Mouse (Mus musculus) NIH3T3 (cell line): ENCODE results near the gene A930033H14Rik.
A peak's percentile ranks its signal among the peaks of the same experiment; 100 is the strongest.

Experiments
- DNase-seq: peaks from one replicate; pipeline ENCODE4 v3.0.0-alpha.2; 2012; ENCODE audit warnings: low read depth

Gene A930033H14Rik

GRCm38 (mm10) chr10:69212542-69213440, at the start of gene A930033H14Rik:
Gene A930033H14Rik, minus strand, starts transcription at chr10:69213098.
- DNase-seq: peak; percentile 87

GRCm38 (mm10) chr10:69259929-69260328, 47.0 kb upstream of the A930033H14Rik start:
- DNase-seq: no peak

GRCm38 (mm10) chr10:69259161-69259560, 46.3 kb upstream of the A930033H14Rik start:
- no peak for DNase-seq

GRCm38 (mm10) chr10:69258588-69258987, 45.7 kb upstream of the A930033H14Rik start:
- DNase-seq: peak; percentile 31

- no peak for DNase-seq
Measured at GRCm38 (mm10) chr10:69257592-69258133, 44.8 kb upstream of the A930033H14Rik start.

- DNase-seq: no peak
Measured at GRCm38 (mm10) chr10:69255594-69255993, 42.7 kb upstream of the A930033H14Rik start.

GRCm38 (mm10) chr10:69254390-69254847, 41.5 kb upstream of the A930033H14Rik start:
- no peak for DNase-seq

- no peak for DNase-seq
Measured at GRCm38 (mm10) chr10:69253686-69254080, 40.8 kb upstream of the A930033H14Rik start.

- peak; percentile 9 for DNase-seq
Measured at GRCm38 (mm10) chr10:69253075-69253685, 40.3 kb upstream of the A930033H14Rik start.

GRCm38 (mm10) chr10:69252112-69253074, 39.5 kb upstream of the A930033H14Rik start:
- no peak for DNase-seq

- DNase-seq: no peak
Measured at GRCm38 (mm10) chr10:69251254-69251653, 38.4 kb upstream of the A930033H14Rik start.

- no peak for DNase-seq
Measured at GRCm38 (mm10) chr10:69248261-69249160, 35.6 kb upstream of the A930033H14Rik start.

- DNase-seq: no peak
Measured at GRCm38 (mm10) chr10:69247311-69248033, 34.6 kb upstream of the A930033H14Rik start.

GRCm38 (mm10) chr10:69246762-69247161, 33.9 kb upstream of the A930033H14Rik start:
- no peak for DNase-seq

GRCm38 (mm10) chr10:69245906-69246668, 33.2 kb upstream of the A930033H14Rik start:
- DNase-seq: peak; percentile 11

- no peak for DNase-seq
Measured at GRCm38 (mm10) chr10:69245151-69245550, 32.3 kb upstream of the A930033H14Rik start.

- no peak for DNase-seq
Measured at GRCm38 (mm10) chr10:69240530-69240929, 27.6 kb upstream of the A930033H14Rik start.

GRCm38 (mm10) chr10:69238311-69238710, 25.4 kb upstream of the A930033H14Rik start:
- no peak for DNase-seq

GRCm38 (mm10) chr10:69237781-69238180, 24.9 kb upstream of the A930033H14Rik start:
- no peak for DNase-seq
